Mouse (Mus musculus): ENCODE data around the gene Foxn3. TPM values are rescaled to one million over a fixed set of nuclear protein-coding genes. Genes with fewer than 3 reads are reported as not detected.

Gene Foxn3
- polyA plus RNA-seq, 1 experiment from 2014 or later, result 90.2 TPM

DNA sequence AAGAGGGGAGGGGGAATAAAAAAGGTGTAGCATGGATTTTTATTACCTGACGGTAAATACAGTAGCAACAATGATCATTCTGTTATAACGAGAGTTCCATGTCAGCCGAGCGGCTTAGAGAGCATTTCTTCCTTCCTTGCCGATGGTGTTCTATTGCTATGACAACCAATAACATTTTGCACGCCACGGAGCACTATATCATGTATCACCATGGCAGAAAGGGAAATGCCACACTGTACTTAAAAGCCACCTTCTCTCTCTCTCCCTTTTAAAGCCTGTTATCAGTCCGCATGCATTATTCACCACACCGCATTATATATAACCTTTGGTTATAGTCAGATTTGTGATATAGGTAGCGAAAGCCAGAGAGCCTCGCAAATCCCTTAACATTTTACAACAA, 323.6 kb downstream of the Foxn3 start:
- Histone ChIP-seq H3K27me3 (no peaks in the 10 kb centered on the region), H3K4me1 (peaks cover 50% of the 10 kb centered on the region)

GRCm38 (mm10) chr12:99237497-99237896, 325.9 kb downstream of the Foxn3 start:
- peaks cover 65% of the 10 kb centered on the region for H3K4me1 ChIP-seq
- H3K27ac ChIP-seq, result no peak overlapping the region
- WGBS, result 86% methylated on average over 9 of the region's 9 CpGs
- no peaks in the 10 kb centered on the region for H3K36me3 ChIP-seq
- ATAC-seq (ENCODE audit: low FRiP score), result no peak
- no peaks in the 10 kb centered on the region for H3K27me3 ChIP-seq
- no peak overlapping the region for H3K9ac ChIP-seq
- H3K4me2 ChIP-seq (replicated peaks), result no peak overlapping the region
- no peaks in the 10 kb centered on the region for H3K9me3 ChIP-seq (replicated peaks)
- no peak overlapping the region for H3K4me3 ChIP-seq

More for the DNA sequence above, 323.6 kb downstream of the Foxn3 start:
- Histone ChIP-seq H3K27ac (peak overlapping the region; percentile 57; the same call in 1 of the 2 replicates), H3K9me3 (replicated peaks) (no peaks in the 10 kb centered on the region), H3K4me3 (no peak overlapping the region), H3K36me3 (no peaks in the 10 kb centered on the region), H3K9ac (no peak overlapping the region), H3K4me2 (replicated peaks) (no peak overlapping the region)
- 77% methylated on average over 11 of the region's 11 CpGs for WGBS
- ATAC-seq (ENCODE audit: low FRiP score), result no peak

GRCm38 (mm10) chr12:99234346-99234745, 329.0 kb downstream of the Foxn3 start:
- no peak overlapping the region for H3K9ac ChIP-seq
- H3K4me3 ChIP-seq, result no peak overlapping the region
- no peaks in the 10 kb centered on the region for H3K27me3 ChIP-seq
- no peaks in the 10 kb centered on the region for H3K36me3 ChIP-seq
- peaks cover 77% of the 10 kb centered on the region for H3K4me1 ChIP-seq
- no peak overlapping the region for H3K4me2 ChIP-seq (replicated peaks)
- 77% methylated on average over 6 of the region's 6 CpGs for WGBS
- H3K9me3 ChIP-seq (replicated peaks), result no peaks in the 10 kb centered on the region
- no peak overlapping the region for H3K27ac ChIP-seq
- ATAC-seq (ENCODE audit: low FRiP score), result no peak

- Histone ChIP-seq H3K4me3 (no peak overlapping the region), H3K9me3 (replicated peaks) (no peaks in the 10 kb centered on the region), H3K9ac (no peak overlapping the region), H3K4me1 (peaks cover 79% of the 10 kb centered on the region), H3K27ac (no peak overlapping the region), H3K4me2 (replicated peaks) (no peak overlapping the region), H3K36me3 (no peaks in the 10 kb centered on the region), H3K27me3 (no peaks in the 10 kb centered on the region)
- WGBS, result 62% methylated on average over 2 of the region's 2 CpGs
- ATAC-seq (ENCODE audit: low FRiP score), result no peak
Measured at GRCm38 (mm10) chr12:99233386-99233785, 330.0 kb downstream of the Foxn3 start.

DNA sequence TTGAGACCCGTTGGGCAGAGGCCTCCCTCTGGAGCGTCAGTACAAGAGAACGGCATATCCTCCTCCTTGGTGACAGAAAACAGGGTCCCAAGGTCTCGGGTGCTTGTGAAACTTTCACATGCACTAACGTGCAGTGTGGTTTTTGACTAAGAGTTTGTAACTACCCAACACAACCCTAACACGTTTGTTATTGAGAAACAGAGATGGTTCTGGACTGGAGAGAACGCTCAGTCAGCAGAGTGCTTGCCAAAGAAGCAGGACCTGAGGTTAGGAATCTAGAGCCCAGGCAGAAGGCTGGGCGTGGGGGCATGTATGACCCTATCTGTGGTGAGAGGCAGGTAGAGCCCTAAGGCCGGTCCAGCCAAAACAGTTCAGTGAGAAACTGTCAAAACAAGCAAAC, 330.9 kb downstream of the Foxn3 start:
- Histone ChIP-seq H3K4me2 (replicated peaks) (no peak overlapping the region), H3K4me1 (peaks cover 86% of the 10 kb centered on the region), H3K9ac (no peak overlapping the region), H3K9me3 (replicated peaks) (no peaks in the 10 kb centered on the region), H3K27me3 (no peaks in the 10 kb centered on the region), H3K4me3 (no peak overlapping the region), H3K27ac (no peak overlapping the region), H3K36me3 (no peaks in the 10 kb centered on the region)
- no peak for ATAC-seq (ENCODE audit: low FRiP score)
- 76% methylated on average over 9 of the region's 9 CpGs for WGBS

- Histone ChIP-seq H3K4me2 (replicated peaks) (no peak overlapping the region), H3K9me3 (replicated peaks) (no peaks in the 10 kb centered on the region), H3K27ac (no peak overlapping the region), H3K36me3 (no peaks in the 10 kb centered on the region), H3K27me3 (no peaks in the 10 kb centered on the region), H3K4me1 (peaks cover 90% of the 10 kb centered on the region), H3K9ac (no peak overlapping the region), H3K4me3 (no peak overlapping the region)
- no peak for ATAC-seq (ENCODE audit: low FRiP score)
- 54% methylated on average over 6 of the region's 6 CpGs for WGBS
Measured at GRCm38 (mm10) chr12:99231321-99231720, 332.1 kb downstream of the Foxn3 start.

GRCm38 (mm10) chr12:99230783-99231048, 332.7 kb downstream of the Foxn3 start:
- H3K9me3 ChIP-seq (replicated peaks), result no peaks in the 10 kb centered on the region
- H3K9ac ChIP-seq, result 0 out of 2 replicates have a peak overlapping the region, but pooled peaks have one; percentile 18
- no peaks in the 10 kb centered on the region for H3K36me3 ChIP-seq
- peaks cover 89% of the 10 kb centered on the region for H3K4me1 ChIP-seq
- H3K27ac ChIP-seq, result peak overlapping the region; percentile 55
- no peak overlapping the region for H3K4me3 ChIP-seq
- no peaks in the 10 kb centered on the region for H3K27me3 ChIP-seq
- peak overlapping the region; percentile 37 for H3K4me2 ChIP-seq (replicated peaks)
- 19% methylated on average over 5 of the region's 5 CpGs for WGBS
- ATAC-seq (ENCODE audit: low FRiP score), result no peak

GRCm38 (mm10) chr12:99229973-99230782, 333.2 kb downstream of the Foxn3 start:
- peak; percentile 80 for ATAC-seq (ENCODE audit: low FRiP score)
- Histone ChIP-seq H3K9ac (no peak overlapping the region), H3K27ac (peak overlapping the region; percentile 55), H3K4me1 (peaks cover 88% of the 10 kb centered on the region), H3K4me3 (no peak overlapping the region), H3K9me3 (replicated peaks) (no peaks in the 10 kb centered on the region), H3K4me2 (replicated peaks) (peak overlapping the region; percentile 37), H3K36me3 (no peaks in the 10 kb centered on the region), H3K27me3 (no peaks in the 10 kb centered on the region)
- WGBS, result 21% methylated on average over 17 of the region's 17 CpGs

DNA sequence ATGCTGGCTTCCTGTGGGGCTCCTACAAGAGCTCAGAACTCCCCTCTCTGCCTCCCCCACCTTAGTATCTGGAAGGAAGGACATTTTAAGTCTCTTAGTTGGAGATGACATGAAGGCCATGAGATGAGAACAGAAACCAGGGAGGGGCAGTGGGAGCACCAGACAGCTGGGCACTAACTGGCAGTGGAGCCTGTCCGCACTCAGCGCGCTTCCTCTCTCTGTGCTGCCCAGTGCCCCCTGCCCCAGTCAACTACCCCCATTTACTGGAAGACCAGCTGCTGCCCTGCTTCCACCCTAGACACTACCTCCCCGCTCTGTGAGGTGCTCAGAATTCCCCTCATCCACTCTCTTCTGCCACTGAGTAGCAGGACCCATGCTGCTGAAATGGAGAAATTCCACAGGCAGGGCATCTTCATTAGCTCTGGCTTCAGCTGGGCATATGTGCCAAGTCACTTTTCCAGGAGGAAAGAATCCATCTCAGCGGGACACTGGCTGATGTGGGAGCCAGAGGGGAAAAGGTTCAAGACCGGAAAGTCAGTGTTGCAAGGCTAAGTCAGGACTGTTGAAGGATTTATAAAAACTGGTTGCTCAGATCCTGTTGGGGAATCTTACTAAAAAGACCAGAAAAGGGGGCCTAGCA, 335.9 kb downstream of the Foxn3 start:
- 86% methylated on average over 6 of the region's 6 CpGs for WGBS
- no peaks in the 10 kb centered on the region for H3K36me3 ChIP-seq
- no peak for ATAC-seq (ENCODE audit: low FRiP score)
- peaks cover 89% of the 10 kb centered on the region for H3K4me1 ChIP-seq
- no peak overlapping the region for H3K4me2 ChIP-seq (replicated peaks)
- H3K4me3 ChIP-seq, result no peak overlapping the region
- no peaks in the 10 kb centered on the region for H3K9me3 ChIP-seq (replicated peaks)
- no peaks in the 10 kb centered on the region for H3K27me3 ChIP-seq
- no peak overlapping the region for H3K27ac ChIP-seq
- H3K9ac ChIP-seq, result no peak overlapping the region

- peaks cover 91% of the 10 kb centered on the region for H3K4me1 ChIP-seq
- no peaks in the 10 kb centered on the region for H3K27me3 ChIP-seq
- H3K9me3 ChIP-seq (replicated peaks), result no peaks in the 10 kb centered on the region
- WGBS, result 66% methylated on average over 13 of the region's 13 CpGs
- H3K36me3 ChIP-seq, result no peaks in the 10 kb centered on the region
- no peak for ATAC-seq (ENCODE audit: low FRiP score)
- no peak overlapping the region for H3K4me3 ChIP-seq
- no peak overlapping the region for H3K9ac ChIP-seq
- H3K4me2 ChIP-seq (replicated peaks), result no peak overlapping the region
- no peak overlapping the region for H3K27ac ChIP-seq
Measured at GRCm38 (mm10) chr12:99224863-99225603, 338.3 kb downstream of the Foxn3 start.

- Histone ChIP-seq H3K4me3 (no peak overlapping the region), H3K4me2 (replicated peaks) (peak overlapping the region; percentile 17; the same call in 1 of the 2 replicates), H3K9me3 (replicated peaks) (no peaks in the 10 kb centered on the region), H3K4me1 (peaks cover 85% of the 10 kb centered on the region), H3K9ac (no peak overlapping the region), H3K27ac (peak overlapping the region; percentile 73; the same call in 1 of the 2 replicates), H3K36me3 (no peaks in the 10 kb centered on the region), H3K27me3 (no peaks in the 10 kb centered on the region)
- WGBS, result 19% methylated on average over 15 of the region's 15 CpGs
- ATAC-seq (ENCODE audit: low FRiP score), result 0 out of 2 replicates have a peak, but pooled peaks have one; percentile 30
Measured at GRCm38 (mm10) chr12:99221087-99221846, 342.1 kb downstream of the Foxn3 start.

DNA sequence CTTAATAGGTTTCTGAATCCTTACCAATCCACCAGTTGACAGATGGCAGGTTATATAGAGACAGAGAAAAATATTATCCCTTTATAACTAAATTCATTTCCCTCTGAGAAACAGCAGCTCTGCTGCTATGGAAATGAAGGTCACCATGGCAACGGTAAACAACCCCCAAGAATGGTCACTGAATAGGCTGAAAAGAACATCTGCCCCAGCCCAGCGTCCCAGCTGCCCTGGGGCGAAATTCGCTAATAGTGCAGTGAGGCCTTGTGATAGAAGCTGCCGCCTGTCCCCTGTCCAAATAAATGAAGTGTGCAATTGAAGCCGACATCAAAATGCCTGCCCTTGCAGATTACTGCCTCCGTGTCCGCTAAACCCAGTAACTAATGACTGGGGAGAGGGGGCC, 343.0 kb downstream of the Foxn3 start:
- H3K27me3 ChIP-seq, result no peaks in the 10 kb centered on the region
- ATAC-seq (ENCODE audit: low FRiP score), result peak; percentile 85
- WGBS, result 17% methylated on average over 8 of the region's 8 CpGs
- H3K9ac ChIP-seq, result no peak overlapping the region
- H3K27ac ChIP-seq, result peak overlapping the region; percentile 55
- peak overlapping the region; percentile 24 for H3K4me2 ChIP-seq (replicated peaks)
- H3K36me3 ChIP-seq, result no peaks in the 10 kb centered on the region
- peaks cover 86% of the 10 kb centered on the region for H3K4me1 ChIP-seq
- H3K4me3 ChIP-seq, result no peak overlapping the region
- no peaks in the 10 kb centered on the region for H3K9me3 ChIP-seq (replicated peaks)

Data from hindbrain, embryonic 12.5 days (tissue).